Mouse (Mus musculus) stomach, embryonic 16.5 days (tissue): ENCODE results near the gene Gmppa. TPM values are rescaled to one million over a fixed set of nuclear protein-coding genes. Genes with fewer than 3 reads are reported as not detected.
A peak's percentile ranks its signal among the peaks of the same experiment; 100 is the strongest.

Experiments used
- ATAC-seq: fragments of 200-750 bp; cut with Nextera tagmentation; 2 replicates; pipeline ENCODE4 v1.8.0; 2017; ENCODE audit warnings: moderate number of reproducible peaks, moderate TSS enrichment; ENCODE audit not compliant: insufficient read depth, low FRiP score
- H3K27ac ChIP-seq: fragments of 300-500 bp; sonication (generic); 2 replicates; pipeline ENCODE4 v1.5.1; 2014; ENCODE audit warnings: low read length
- H3K27me3 ChIP-seq: fragments of 300-500 bp; sonication (generic); 2 replicates; pipeline ENCODE4 v1.6.1; 2014; ENCODE audit warnings: low read length, control low read depth, mixed read lengths; ENCODE audit not compliant: control insufficient read depth, insufficient read depth
- H3K36me3 ChIP-seq: fragments of 300-500 bp; sonication (generic); 2 replicates; pipeline ENCODE4 v1.6.1; 2014; ENCODE audit warnings: low read length; ENCODE audit not compliant: control insufficient read depth, insufficient read depth
- H3K4me1 ChIP-seq: fragments of 300-500 bp; sonication (generic); 2 replicates; pipeline ENCODE4 v1.6.1; 2014; ENCODE audit warnings: low read length, control low read depth, mixed read lengths; ENCODE audit not compliant: control insufficient read depth, insufficient read depth
- H3K4me2 ChIP-seq: fragments of 300-500 bp; sonication (generic); 2 replicates; pipeline ENCODE4 v1.6.1; 2014; ENCODE audit warnings: low read depth, low read length, mixed read lengths
- H3K4me3 ChIP-seq: fragments of 300-500 bp; sonication (generic); replicated peaks from 2 replicates; pipeline ENCODE4 v1.5.1; 2014; ENCODE audit warnings: mild to moderate bottlenecking, low read length
- H3K9ac ChIP-seq: fragments of 300-500 bp; sonication (generic); 2 replicates; pipeline ENCODE4 v1.6.1; 2014; ENCODE audit warnings: low read length
- H3K9me3 ChIP-seq: fragments of 300-500 bp; sonication (generic); replicated peaks from 2 replicates; pipeline ENCODE4 v1.6.1; 2016; ENCODE audit warnings: low read length, control low read depth; ENCODE audit not compliant: control insufficient read depth
- WGBS: fragments of 180-500 bp; shearing (Covaris S2); extraction: QIAGEN DNeasy Blood & Tissue Kit; methylation state at CpG from one replicate; pipeline ENCODE4 v1.1.7; 2014; 5-methylcytosine and 5-hydroxymethylcytosine counted together
- polyA plus RNA-seq: library from polyadenylated mRNA; unstranded; fragments of >200 nt; fragmentation: Nextera tagmentation; extraction: Ambion mirVana; gene quantifications from 2 replicates; pipeline ENCODE4 v1.2.1, GENCODE M21; 2015

The Gmppa gene
- polyA plus RNA-seq, 1 experiment from 2014 or later, result 104 TPM

DNA sequence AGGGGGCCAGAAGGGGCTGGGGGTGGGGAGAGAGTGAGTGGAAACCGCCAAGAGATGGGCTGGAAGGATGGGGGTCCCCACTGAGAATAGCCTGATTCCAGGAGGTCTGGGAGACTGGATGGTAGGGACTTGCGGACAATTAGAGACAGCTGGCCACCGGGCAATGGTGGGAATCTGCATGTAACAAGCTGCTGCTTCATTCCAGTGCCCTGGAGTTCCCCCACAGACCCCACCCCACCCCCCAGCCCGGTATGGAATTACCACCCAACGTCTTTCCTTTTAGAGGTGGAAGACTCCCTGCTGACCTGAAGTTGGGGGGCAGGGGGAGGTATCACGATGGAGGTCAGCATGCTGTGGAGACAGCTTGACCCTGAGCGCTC lies 12.3 kb downstream of the Gmppa start:
- Histone ChIP-seq H3K36me3 (no peaks in the 10 kb centered on the region), H3K4me1 (peaks cover 49% of the 10 kb centered on the region), H3K27ac (no peak overlapping the region), H3K4me3 (no peak overlapping the region), H3K9me3 (no peaks in the 10 kb centered on the region), H3K27me3 (peaks cover 59% of the 10 kb centered on the region), H3K4me2 (no peak overlapping the region; the same call in 1 of the 2 replicates), H3K9ac (no peak overlapping the region)
- WGBS, result 8% methylated on average over 7 of the region's 7 CpGs
- no peak for ATAC-seq

DNA sequence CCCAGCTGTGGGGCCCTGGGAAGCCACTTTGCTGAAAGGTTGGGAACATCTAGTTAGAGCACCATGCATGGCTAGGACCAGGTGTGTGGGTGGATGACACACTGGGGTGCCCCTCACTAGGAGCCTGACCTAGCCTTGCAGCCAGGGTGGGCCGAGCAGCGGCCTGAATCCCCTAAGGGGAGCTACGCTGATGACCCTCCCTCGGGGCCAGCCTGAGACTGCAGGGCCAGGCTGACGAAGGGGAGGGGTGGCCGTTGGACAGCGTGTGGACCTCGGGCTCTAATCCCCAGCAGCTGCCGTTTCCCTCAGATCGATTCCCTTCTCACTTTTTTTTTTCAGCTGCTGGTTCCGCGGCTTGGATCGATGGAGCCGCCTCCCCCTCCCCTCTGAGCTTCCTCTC lies 13.2 kb downstream of the Gmppa start:
- Histone ChIP-seq H3K9me3 (no peaks in the 10 kb centered on the region), H3K4me1 (peaks cover 49% of the 10 kb centered on the region), H3K36me3 (no peaks in the 10 kb centered on the region), H3K27ac (no peak overlapping the region), H3K9ac (no peak overlapping the region), H3K4me3 (no peak overlapping the region), H3K4me2 (no peak overlapping the region), H3K27me3 (peaks cover 59% of the 10 kb centered on the region)
- WGBS, result 6% methylated on average over 14 of the region's 14 CpGs
- ATAC-seq, result no peak

- H3K4me2 ChIP-seq, result no peak overlapping the region
- no peak overlapping the region for H3K4me3 ChIP-seq
- H3K36me3 ChIP-seq, result no peaks in the 10 kb centered on the region
- H3K9me3 ChIP-seq, result no peaks in the 10 kb centered on the region
- ATAC-seq, result no peak
- peaks cover 64% of the 10 kb centered on the region for H3K27me3 ChIP-seq
- H3K27ac ChIP-seq, result no peak overlapping the region
- H3K4me1 ChIP-seq, result peaks cover 49% of the 10 kb centered on the region
- 16% methylated on average over 8 of the region's 8 CpGs for WGBS
- 0 out of 2 replicates have a peak overlapping the region, but pooled peaks have one; percentile 54 for H3K9ac ChIP-seq
These were observed 13.8 kb downstream of the Gmppa start for GRCm38 (mm10) chr1:75449377-75450135.

GRCm38 (mm10) chr1:75450314-75451005 lies 14.7 kb downstream of the Gmppa start, which contains the start of gene Asic4:
Gene Asic4, plus strand, starts transcription at chr1:75450436.
- 1% methylated on average over 35 of the region's 35 CpGs for WGBS
- Histone ChIP-seq H3K27ac (no peak within 1 kb of the TSS), H3K36me3 (no peaks in the 10 kb centered on the region), H3K4me2 (peak within 1 kb of the TSS; percentile 48), H3K4me1 (peaks cover 43% of the 10 kb centered on the region), H3K9me3 (no peaks in the 10 kb centered on the region), H3K4me3 (peak within 1 kb of the TSS; percentile 31), H3K9ac (peak within 1 kb of the TSS; percentile 54; the same call in 1 of the 2 replicates), H3K27me3 (peaks cover 61% of the 10 kb centered on the region)
- no peak for ATAC-seq

- Histone ChIP-seq H3K27me3 (peaks cover 68% of the 10 kb centered on the region), H3K4me3 (no peak overlapping the region), H3K9ac (no peak overlapping the region), H3K9me3 (no peaks in the 10 kb centered on the region), H3K4me1 (peaks cover 29% of the 10 kb centered on the region), H3K36me3 (no peaks in the 10 kb centered on the region), H3K27ac (no peak overlapping the region), H3K4me2 (no peak overlapping the region)
- no peak for ATAC-seq
- 53% methylated on average over 5 of the region's 5 CpGs for WGBS
These were observed 16.2 kb downstream of the Gmppa start for GRCm38 (mm10) chr1:75451900-75452299.

GRCm38 (mm10) chr1:75455433-75455832 lies 19.7 kb downstream of the Gmppa start:
- no peak for ATAC-seq
- peaks cover 42% of the 10 kb centered on the region for H3K27me3 ChIP-seq
- no peaks in the 10 kb centered on the region for H3K9me3 ChIP-seq
- 81% methylated on average over 3 of the region's 3 CpGs for WGBS
- no peak overlapping the region for H3K9ac ChIP-seq
- no peak overlapping the region for H3K27ac ChIP-seq
- H3K4me2 ChIP-seq, result no peak overlapping the region
- no peak overlapping the region for H3K4me3 ChIP-seq
- H3K4me1 ChIP-seq, result peaks cover 27% of the 10 kb centered on the region
- H3K36me3 ChIP-seq, result no peaks in the 10 kb centered on the region

- Histone ChIP-seq H3K4me1 (peaks cover 22% of the 10 kb centered on the region; the same call in 1 of the 2 replicates), H3K27ac (no peak overlapping the region), H3K36me3 (no peaks in the 10 kb centered on the region), H3K27me3 (peaks cover 37% of the 10 kb centered on the region), H3K9ac (no peak overlapping the region), H3K9me3 (no peaks in the 10 kb centered on the region), H3K4me2 (no peak overlapping the region), H3K4me3 (no peak overlapping the region)
- no peak for ATAC-seq
- WGBS, result 43% methylated on average over 5 of the region's 5 CpGs
These were observed 20.2 kb downstream of the Gmppa start for GRCm38 (mm10) chr1:75455948-75456347.

GRCm38 (mm10) chr1:75456746-75457564 lies 21.2 kb downstream of the Gmppa start:
- Histone ChIP-seq H3K4me2 (no peak overlapping the region; the same call in 1 of the 2 replicates), H3K36me3 (no peaks in the 10 kb centered on the region), H3K9me3 (no peaks in the 10 kb centered on the region), H3K9ac (no peak overlapping the region), H3K4me3 (no peak overlapping the region), H3K4me1 (peaks cover 22% of the 10 kb centered on the region; the same call in 1 of the 2 replicates), H3K27me3 (peaks cover 28% of the 10 kb centered on the region), H3K27ac (no peak overlapping the region)
- no peak for ATAC-seq
- 19% methylated on average over 14 of the region's 14 CpGs for WGBS
